Mouse (Mus musculus) liver, adult 2 months (tissue): ENCODE results near the gene Med23.

Experiments
- CTCF ChIP-seq: fragments of 200-500 bp; IDR thresholded peaks from 2 replicates; pipeline ENCODE4 v1.5.1; 2011; ENCODE audit warnings: low read depth, low read length, control low read depth
- POLR2A ChIP-seq: fragments of 200-500 bp; IDR thresholded peaks from 2 replicates; pipeline ENCODE4 v1.6.1; 2011; ENCODE audit warnings: low read length, control low read depth; ENCODE audit not compliant: insufficient read depth; ENCODE audit errors: extremely low read depth

GRCm38 (mm10) chr10:24869760-24870290 lies at the start of gene Med23:
- peak; percentile 97 for TF ChIP-seq CTCF
- TF ChIP-seq POLR2A: no peak
